Mouse (Mus musculus) kidney, embryonic 15.5 days (tissue): ENCODE data around the gene Tmem119. TPM values are rescaled to one million over a fixed set of nuclear protein-coding genes. Genes with fewer than 3 reads are reported as not detected.
A peak's percentile ranks its signal among the peaks of the same experiment; 100 is the strongest.
"Not testable (repeated sequence)": the region's sequence is repeated elsewhere in the genome, so short reads cannot be mapped to it uniquely, and the experiment has no call there.

Experiments used
- ATAC-seq: fragments of 200-750 bp; cut with Nextera tagmentation; replicated peaks from 2 replicates; pipeline ENCODE4 v1.8.0; 2017; ENCODE audit warnings: moderate TSS enrichment; ENCODE audit not compliant: low FRiP score
- H3K27ac ChIP-seq: fragments of 300-500 bp; sonication (generic); 2 replicates; pipeline ENCODE4 v1.5.1; 2015; ENCODE audit warnings: mild to moderate bottlenecking, inconsistent platforms
- H3K27me3 ChIP-seq: fragments of 300-500 bp; sonication (generic); 2 replicates; pipeline ENCODE4 v1.6.1; 2015; ENCODE audit warnings: inconsistent platforms
- H3K36me3 ChIP-seq: fragments of 300-500 bp; sonication (generic); 2 replicates; pipeline ENCODE4 v1.6.1; 2015; ENCODE audit warnings: inconsistent platforms
- H3K4me1 ChIP-seq: fragments of 300-500 bp; sonication (generic); 2 replicates; pipeline ENCODE4 v1.6.1; 2015; ENCODE audit warnings: inconsistent platforms
- H3K4me2 ChIP-seq: fragments of 300-500 bp; sonication (generic); 2 replicates; pipeline ENCODE4 v1.6.1; 2015; ENCODE audit warnings: moderate library complexity, mild to moderate bottlenecking, inconsistent platforms
- H3K4me3 ChIP-seq: fragments of 300-500 bp; sonication (generic); replicated peaks from 2 replicates; pipeline ENCODE4 v1.5.1; 2015; ENCODE audit warnings: mild to moderate bottlenecking, inconsistent platforms
- H3K9ac ChIP-seq: fragments of 300-500 bp; sonication (generic); 2 replicates; pipeline ENCODE4 v1.6.1; 2015; ENCODE audit warnings: mild to moderate bottlenecking, inconsistent platforms
- H3K9me3 ChIP-seq: fragments of 300-500 bp; sonication (generic); replicated peaks from 2 replicates; pipeline ENCODE4 v1.6.1; 2016; ENCODE audit warnings: inconsistent platforms
- WGBS: fragments of 180-500 bp; shearing (Covaris S2); methylation state at CpG from one replicate; pipeline ENCODE4 v1.1.7; 2015; ENCODE audit warnings: mixed read lengths; 5-methylcytosine and 5-hydroxymethylcytosine counted together
- polyA plus RNA-seq: library from polyadenylated mRNA; unstranded; fragments of >200 nt; fragmentation: Nextera tagmentation; extraction: Ambion mirVana; gene quantifications from 2 replicates; pipeline ENCODE4 v1.2.1, GENCODE M21; 2015

The Tmem119 gene
- polyA plus RNA-seq, 1 experiment from 2014 or later = 52.1 TPM

GRCm38 (mm10) chr5:113798525-113798924 is 1.8 kb downstream of the Tmem119 start:
- 66% methylated on average over 9 of the region's 9 CpGs for WGBS
- no peaks in the 10 kb centered on the region for H3K9me3 ChIP-seq
- H3K27ac ChIP-seq = no peak overlapping the region
- peak overlapping the region; percentile 48; the same call in 1 of the 2 replicates for H3K4me3 ChIP-seq
- no peak overlapping the region for H3K9ac ChIP-seq
- H3K4me2 ChIP-seq = peak overlapping the region; percentile 55
- peaks cover 5% of the 10 kb centered on the region; the same call in 1 of the 2 replicates for H3K36me3 ChIP-seq
- peaks cover 55% of the 10 kb centered on the region for H3K4me1 ChIP-seq
- peaks cover 4% of the 10 kb centered on the region; the same call in 1 of the 2 replicates for H3K27me3 ChIP-seq
- no peak for ATAC-seq

GRCm38 (mm10) chr5:113797149-113797882 is 3.0 kb downstream of the Tmem119 start:
- Histone ChIP-seq H3K36me3 (peaks cover 5% of the 10 kb centered on the region; the same call in 1 of the 2 replicates), H3K9me3 (no peaks in the 10 kb centered on the region), H3K4me3 (peak overlapping the region; percentile 19), H3K27me3 (peaks cover 4% of the 10 kb centered on the region; the same call in 1 of the 2 replicates), H3K27ac (peak overlapping the region; percentile 76), H3K4me2 (peak overlapping the region; percentile 55), H3K9ac (no peak overlapping the region), H3K4me1 (peaks cover 58% of the 10 kb centered on the region)
- ATAC-seq = no peak
- 11% methylated on average over 19 of the region's 19 CpGs for WGBS

- Histone ChIP-seq H3K27me3 (peaks cover 4% of the 10 kb centered on the region; the same call in 1 of the 2 replicates), H3K4me3 (peak overlapping the region; percentile 19), H3K9ac (no peak overlapping the region), H3K9me3 (no peaks in the 10 kb centered on the region), H3K4me2 (peak overlapping the region; percentile 55), H3K36me3 (peaks cover 5% of the 10 kb centered on the region; the same call in 1 of the 2 replicates), H3K4me1 (peaks cover 66% of the 10 kb centered on the region), H3K27ac (peak overlapping the region; percentile 76)
- peak; percentile 20; the same call in 1 of the 2 replicates for ATAC-seq
- WGBS = 6% methylated on average over 13 of the region's 13 CpGs
Observed at GRCm38 (mm10) chr5:113796401-113797148, 3.7 kb downstream of the Tmem119 start.

- H3K27ac ChIP-seq = peak overlapping the region; percentile 88
- peaks cover 5% of the 10 kb centered on the region; the same call in 1 of the 2 replicates for H3K36me3 ChIP-seq
Observed at GRCm38 (mm10) chr5:113791197-113792095, 8.9 kb downstream of the Tmem119 start.

GRCm38 (mm10) chr5:113790453-113791196 is 9.7 kb downstream of the Tmem119 start:
- ATAC-seq = no peak
- WGBS = 44% methylated on average over 11 of the region's 11 CpGs
- H3K36me3 ChIP-seq = peaks cover 5% of the 10 kb centered on the region; the same call in 1 of the 2 replicates
- no peaks in the 10 kb centered on the region for H3K9me3 ChIP-seq
- H3K27ac ChIP-seq = peak overlapping the region; percentile 88
- H3K4me1 ChIP-seq = peaks cover 47% of the 10 kb centered on the region
- no peaks in the 10 kb centered on the region for H3K27me3 ChIP-seq
- no peak overlapping the region for H3K4me3 ChIP-seq
- no peak overlapping the region for H3K9ac ChIP-seq
- H3K4me2 ChIP-seq = no peak overlapping the region

More at GRCm38 (mm10) chr5:113791197-113792095, 8.9 kb downstream of the Tmem119 start:
- WGBS = 78% methylated on average over 16 of the region's 16 CpGs
- H3K4me3 ChIP-seq = no peak overlapping the region
- H3K9me3 ChIP-seq = no peaks in the 10 kb centered on the region
- no peak overlapping the region for H3K4me2 ChIP-seq
- H3K4me1 ChIP-seq = peaks cover 55% of the 10 kb centered on the region
- ATAC-seq = no peak
- no peaks in the 10 kb centered on the region for H3K27me3 ChIP-seq
- no peak overlapping the region for H3K9ac ChIP-seq

GRCm38 (mm10) chr5:113789075-113789788 is 11.1 kb downstream of the Tmem119 start:
- Histone ChIP-seq H3K36me3 (no peaks in the 10 kb centered on the region), H3K4me1 (peaks cover 44% of the 10 kb centered on the region), H3K9ac (no peak overlapping the region), H3K27me3 (no peaks in the 10 kb centered on the region), H3K9me3 (no peaks in the 10 kb centered on the region), H3K4me2 (0 out of 2 replicates have a peak overlapping the region, but pooled peaks have one; percentile 6), H3K27ac (peak overlapping the region; percentile 88), H3K4me3 (no peak overlapping the region)
- WGBS = 20% methylated on average over 7 of the region's 7 CpGs
- peak; percentile 79 for ATAC-seq

- WGBS = 24% methylated on average over 6 of the region's 6 CpGs
- H3K4me2 ChIP-seq = no peak overlapping the region
- no peak overlapping the region for H3K9ac ChIP-seq
- peaks cover 49% of the 10 kb centered on the region for H3K4me1 ChIP-seq
- H3K27ac ChIP-seq = peak overlapping the region; percentile 88
- H3K4me3 ChIP-seq = no peak overlapping the region
- peak; percentile 13; the same call in 1 of the 2 replicates for ATAC-seq
- no peaks in the 10 kb centered on the region for H3K36me3 ChIP-seq
- no peaks in the 10 kb centered on the region for H3K9me3 ChIP-seq
- H3K27me3 ChIP-seq = no peaks in the 10 kb centered on the region
Observed at GRCm38 (mm10) chr5:113788645-113789044, 11.7 kb downstream of the Tmem119 start.

- WGBS = 65% methylated on average over 5 of the region's 5 CpGs
- H3K27me3 ChIP-seq = 0 out of 2 replicates have a peak, but pooled peaks cover 5% of the 10 kb centered on the region
- no peak for ATAC-seq
- no peak overlapping the region for H3K27ac ChIP-seq
- H3K4me2 ChIP-seq = no peak overlapping the region
- H3K36me3 ChIP-seq = no peaks in the 10 kb centered on the region
- no peak overlapping the region for H3K4me3 ChIP-seq
- H3K9me3 ChIP-seq = no peaks in the 10 kb centered on the region
- H3K4me1 ChIP-seq = peaks cover 56% of the 10 kb centered on the region
- no peak overlapping the region for H3K9ac ChIP-seq
Observed at GRCm38 (mm10) chr5:113786985-113787384, 13.3 kb downstream of the Tmem119 start.

- H3K4me3 ChIP-seq, H3K9me3 ChIP-seq, H3K36me3 ChIP-seq, H3K9ac ChIP-seq, H3K27me3 ChIP-seq, ATAC-seq: not testable (repeated sequence)
- 42% methylated on average over 3 of the region's 3 CpGs for WGBS
- peaks cover 27% of the 10 kb centered on the region for H3K4me1 ChIP-seq
- H3K4me2 ChIP-seq = 0 out of 2 replicates have a peak overlapping the region, but pooled peaks have one; percentile 38
- H3K27ac ChIP-seq = peak overlapping the region; percentile 89
Observed at GRCm38 (mm10) chr5:113784104-113784503, 16.2 kb downstream of the Tmem119 start.

GRCm38 (mm10) chr5:113783581-113784001 is 16.7 kb downstream of the Tmem119 start:
- Histone ChIP-seq H3K27me3 (0 out of 2 replicates have a peak, but pooled peaks cover 5% of the 10 kb centered on the region), H3K36me3 (0 out of 2 replicates have a peak, but pooled peaks cover under 1% of the 10 kb centered on the region), H3K9ac (no peak overlapping the region), H3K4me1 (peaks cover 22% of the 10 kb centered on the region), H3K4me3 (no peak overlapping the region), H3K9me3 (no peaks in the 10 kb centered on the region), H3K27ac (peak overlapping the region; percentile 89), H3K4me2 (peak overlapping the region; percentile 38)
- WGBS = 4% methylated on average over 12 of the region's 12 CpGs
- peak; percentile 43; the same call in 1 of the 2 replicates for ATAC-seq
